Mouse (Mus musculus): ENCODE measurements at regions not wholly inside any gene's neighbourhood (a gene's known extent, or its start where the extent isn't known, plus 50 kb on each side); places are given as distances from the start of the nearest gene placed in this dataset.

GRCm38 (mm10) chr14:80789131-80789530 lies 805.2 kb downstream of the Olfm4 start:
- DNase-seq (ENCODE audit: extremely low spot score in 1 of 2, low spot score in 1 of 2), result no peak

GRCm38 (mm10) chr14:80799370-80799959 lies 815.6 kb downstream of the Olfm4 start:
- DNase-seq (ENCODE audit: extremely low spot score in 1 of 2, low spot score in 1 of 2), result no peak

GRCm38 (mm10) chr14:80830476-80830875 lies 846.6 kb downstream of the Olfm4 start:
- DNase-seq (ENCODE audit: extremely low spot score in 1 of 2, low spot score in 1 of 2), result no peak

- no peak for DNase-seq (ENCODE audit: extremely low spot score in 1 of 2, low spot score in 1 of 2)
Observed at GRCm38 (mm10) chr14:80844550-80844949, 860.7 kb downstream of the Olfm4 start.

- DNase-seq (ENCODE audit: extremely low spot score in 1 of 2, low spot score in 1 of 2), result peak; percentile 70 to 94
Observed at GRCm38 (mm10) chr14:80845576-80846269, 861.8 kb downstream of the Olfm4 start.

- DNase-seq (ENCODE audit: extremely low spot score in 1 of 2, low spot score in 1 of 2), result peak; percentile 4 to 7
Observed at GRCm38 (mm10) chr14:80846420-80847083, 862.7 kb downstream of the Olfm4 start.

Data from layer of hippocampus, postnatal 25 days (tissue).